Mouse (Mus musculus) heart, embryonic 14.5 days (tissue): ENCODE results near the gene Oasl1. TPM values are rescaled to one million over a fixed set of nuclear protein-coding genes. Genes with fewer than 3 reads are reported as not detected.
A peak's percentile ranks its signal among the peaks of the same experiment; 100 is the strongest.

Experiments used
- ATAC-seq: fragments of 200-750 bp; cut with Nextera tagmentation; 2 replicates; pipeline ENCODE4 v1.8.0; 2017; ENCODE audit warnings: low read depth, moderate TSS enrichment; ENCODE audit not compliant: insufficient number of reproducible peaks, insufficient read depth, low FRiP score
- H3K27ac ChIP-seq, 2 experiments: fragments of 200-500 bp in 1 of 2; fragments of 300-500 bp in 1 of 2; sonication (generic) in 1 of 2; replicated peaks in 1 of 2; 2 replicates each; pipeline ENCODE4 v1.5.1; 2012 to 2014; ENCODE audit warnings: low read depth in 2 of 2, low read length in 2 of 2, control low read depth in 1 of 2, mild to moderate bottlenecking in 1 of 2, mixed read lengths in 1 of 2; ENCODE audit not compliant: control insufficient read depth in 1 of 2, insufficient read depth in 1 of 2
- H3K27me3 ChIP-seq: fragments of 300-500 bp; sonication (generic); 2 replicates; pipeline ENCODE4 v1.6.1; 2014; ENCODE audit warnings: mild to moderate bottlenecking, low read length, control low read depth; ENCODE audit not compliant: control insufficient read depth, insufficient read depth
- H3K36me3 ChIP-seq: fragments of 300-500 bp; sonication (generic); 2 replicates; pipeline ENCODE4 v1.6.1; 2014; ENCODE audit warnings: mild to moderate bottlenecking, control low read depth, low read length, mixed read lengths; ENCODE audit not compliant: control insufficient read depth, insufficient read depth
- H3K4me1 ChIP-seq, 2 experiments: fragments of 200-500 bp in 1 of 2; fragments of 300-500 bp in 1 of 2; sonication (generic) in 1 of 2; 2 replicates each; pipeline ENCODE4 v1.6.1; 2012 to 2014; ENCODE audit warnings: low read length in 2 of 2, control low read depth in 1 of 2, mixed read lengths in 1 of 2; ENCODE audit not compliant: control insufficient read depth in 2 of 2, insufficient read depth in 2 of 2
- H3K4me2 ChIP-seq: fragments of 300-500 bp; sonication (generic); 2 replicates; pipeline ENCODE4 v1.6.1; 2014; ENCODE audit warnings: mild to moderate bottlenecking, low read length
- H3K4me3 ChIP-seq, 2 experiments: fragments of 200-500 bp in 1 of 2; fragments of 300-500 bp in 1 of 2; sonication (generic) in 1 of 2; 2 replicates each; pipeline ENCODE4 v1.5.1; 2012 to 2014; ENCODE audit warnings: low read length in 2 of 2, mild to moderate bottlenecking in 2 of 2, control low read depth in 1 of 2, low read depth in 1 of 2, moderate library complexity in 1 of 2; ENCODE audit not compliant: control insufficient read depth in 1 of 2, insufficient read depth in 1 of 2
- H3K9ac ChIP-seq: fragments of 300-500 bp; sonication (generic); 2 replicates; pipeline ENCODE4 v1.6.1; 2014; ENCODE audit warnings: mild to moderate bottlenecking, low read length
- H3K9me3 ChIP-seq: fragments of 300-500 bp; sonication (generic); 2 replicates; pipeline ENCODE4 v1.6.1; 2016; ENCODE audit warnings: low read length, control low read depth; ENCODE audit not compliant: control insufficient read depth
- WGBS: fragments of 180-500 bp; shearing (Covaris S2); extraction: QIAGEN DNeasy Blood & Tissue Kit; methylation state at CpG from one replicate; pipeline ENCODE4 v1.1.7; 2014; 5-methylcytosine and 5-hydroxymethylcytosine counted together
- polyA plus RNA-seq: library from polyadenylated mRNA; unstranded; fragments of >200 nt; fragmentation: Nextera tagmentation; extraction: Ambion mirVana; gene quantifications from 2 replicates; pipeline ENCODE4 v1.2.1, GENCODE M21; 2014

Gene Oasl1
- polyA plus RNA-seq, 1 experiment from 2014 or later, result 0.45 TPM

DNA sequence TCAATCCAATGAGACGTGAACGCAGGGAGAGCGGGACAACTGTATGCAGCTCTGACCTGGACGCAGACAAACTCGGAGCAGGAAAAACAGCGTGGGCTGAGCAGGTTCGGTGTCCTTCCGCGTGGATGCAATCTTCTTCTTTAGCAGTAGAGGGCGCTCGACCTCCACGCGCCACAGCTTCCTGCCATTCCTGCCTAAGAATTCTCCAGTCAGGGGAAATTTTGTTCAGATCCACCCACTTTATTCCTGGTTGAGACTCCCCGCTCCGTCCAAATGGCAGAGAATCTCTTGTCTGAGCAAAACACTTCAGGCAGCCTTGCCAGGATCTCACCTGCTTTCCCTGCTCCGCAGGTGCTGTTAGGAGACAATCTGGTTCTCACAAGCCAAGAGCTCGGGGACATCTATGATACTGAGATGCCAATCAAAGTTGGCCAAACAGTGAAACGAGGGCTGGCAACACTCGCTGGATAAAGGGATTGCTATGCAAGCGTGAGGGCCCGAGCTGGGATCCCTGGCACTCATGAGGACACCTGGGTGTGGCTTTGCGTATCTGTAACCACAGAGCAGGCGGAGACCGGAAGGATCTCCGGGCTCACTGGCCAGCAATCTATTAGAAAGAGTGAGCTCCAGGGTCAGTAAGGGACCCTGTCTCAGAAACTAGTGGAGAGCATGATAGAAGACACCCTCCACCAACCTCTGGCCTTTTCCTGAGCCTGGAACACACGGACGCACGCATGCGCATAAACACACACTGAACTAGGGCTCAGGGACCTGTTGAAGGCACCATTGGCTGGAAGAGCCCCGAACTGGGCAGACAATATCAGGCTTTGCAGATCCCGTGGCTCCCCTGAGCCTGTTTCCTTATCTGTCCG is 56.4 kb downstream of the Oasl1 start:
- WGBS, result 3% methylated on average over 32 of the region's 32 CpGs
- no peaks in the 10 kb centered on the region for H3K27me3 ChIP-seq
- H3K9me3 ChIP-seq, result no peaks in the 10 kb centered on the region
- ATAC-seq, result peak; percentile 52; the same call in 1 of the 2 replicates
- peak overlapping the region; percentile 48 for H3K9ac ChIP-seq
- H3K36me3 ChIP-seq, result no peaks in the 10 kb centered on the region
- H3K4me2 ChIP-seq, result peak overlapping the region; percentile 91
- H3K4me3 ChIP-seq, result peak overlapping the region; percentile 43 to 44
- H3K4me1 ChIP-seq, result peaks cover 5 to 10% of the 10 kb centered on the region in 2 experiments; a peak in 3 of 4 replicates
- H3K27ac ChIP-seq, result no peak overlapping the region

DNA sequence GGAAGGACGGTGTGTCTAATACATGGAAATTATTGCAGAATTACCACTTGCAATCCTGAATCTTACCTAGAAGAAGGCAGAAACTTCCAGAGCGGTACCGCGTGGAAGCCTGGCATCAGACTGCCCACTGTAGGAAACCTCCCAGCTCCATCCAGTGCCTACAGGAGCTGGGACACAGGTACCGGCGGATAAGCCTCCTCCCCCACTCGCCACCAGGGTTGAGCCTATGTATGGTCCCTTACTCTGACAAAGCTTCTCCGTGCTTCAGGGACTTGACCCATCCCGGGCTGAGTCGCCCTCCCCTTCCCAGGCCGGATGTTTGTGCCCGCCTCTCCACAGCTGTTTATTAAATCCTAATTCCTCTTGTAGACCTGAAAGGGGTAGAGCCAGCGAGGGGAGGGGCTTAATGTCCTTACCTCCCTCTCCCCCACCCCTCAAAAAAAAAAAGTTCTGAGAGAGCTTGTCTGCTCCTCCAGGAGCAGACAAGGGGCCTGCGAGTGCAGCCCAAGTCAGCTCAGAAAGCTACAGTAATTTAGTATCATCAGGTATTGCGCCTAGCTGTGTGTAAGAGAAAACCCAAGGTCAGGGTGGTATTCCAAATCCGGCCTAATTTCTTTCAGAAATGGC is 57.2 kb downstream of the Oasl1 start:
- H3K36me3 ChIP-seq, result no peaks in the 10 kb centered on the region
- peak overlapping the region; percentile 48 for H3K9ac ChIP-seq
- peaks cover 5 to 10% of the 10 kb centered on the region in 2 experiments; a peak in 3 of 4 replicates for H3K4me1 ChIP-seq
- H3K4me3 ChIP-seq, result peak overlapping the region; percentile 43 to 44
- H3K27me3 ChIP-seq, result no peaks in the 10 kb centered on the region
- no peak overlapping the region for H3K27ac ChIP-seq
- H3K4me2 ChIP-seq, result peak overlapping the region; percentile 91
- H3K9me3 ChIP-seq, result no peaks in the 10 kb centered on the region
- 22% methylated on average over 16 of the region's 16 CpGs for WGBS
- ATAC-seq, result no peak

DNA sequence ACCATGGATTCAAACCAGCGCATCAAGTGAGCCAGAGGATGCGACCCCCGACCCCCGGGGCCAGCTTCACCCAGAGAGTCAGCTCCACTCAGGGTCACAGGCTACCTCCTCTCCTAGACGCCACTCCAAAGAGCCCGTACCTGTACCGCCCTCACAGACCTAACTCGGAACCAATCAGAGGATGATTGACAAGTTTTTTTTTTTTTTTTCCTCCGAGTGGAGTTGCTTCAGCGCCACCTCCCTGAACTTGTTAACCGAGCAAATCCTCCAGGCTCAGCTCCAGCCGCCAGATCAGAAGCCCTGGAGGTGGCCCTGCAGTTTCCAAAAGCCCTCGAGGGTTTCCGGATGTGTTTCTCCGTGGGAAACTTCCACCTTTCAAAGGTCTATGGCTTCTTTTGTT is 59.0 kb downstream of the Oasl1 start:
- Histone ChIP-seq H3K9ac (no peak overlapping the region), H3K9me3 (no peaks in the 10 kb centered on the region), H3K27me3 (no peaks in the 10 kb centered on the region), H3K4me3 (no peak overlapping the region), H3K36me3 (no peaks in the 10 kb centered on the region), H3K4me1 (peaks cover 5 to 10% of the 10 kb centered on the region in 2 experiments; a peak in 3 of 4 replicates), H3K27ac (no peak overlapping the region), H3K4me2 (no peak overlapping the region)
- 45% methylated on average over 15 of the region's 15 CpGs for WGBS
- ATAC-seq, result no peak

DNA sequence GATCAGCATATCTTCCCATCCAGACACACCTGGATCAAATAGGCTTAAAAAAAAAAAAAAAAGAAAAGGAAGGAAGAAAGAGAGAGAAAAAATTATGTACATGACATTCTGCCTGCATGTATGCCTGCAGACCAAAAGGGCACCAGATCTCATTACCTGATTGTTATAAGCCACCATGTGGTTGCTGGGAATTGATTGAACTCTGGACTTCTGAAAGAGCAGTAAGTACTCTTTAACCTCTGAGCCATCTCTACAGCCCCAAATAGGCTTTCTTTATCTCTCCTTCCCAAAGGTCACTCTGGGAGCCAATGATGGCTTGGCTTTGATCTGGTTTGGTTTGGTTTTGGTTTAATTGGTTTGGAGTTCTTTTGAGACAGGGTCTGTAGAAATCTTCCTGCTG is 62.0 kb downstream of the Oasl1 start:
- no peak overlapping the region for H3K9ac ChIP-seq
- no peak overlapping the region for H3K4me3 ChIP-seq
- no peaks in the 10 kb centered on the region for H3K9me3 ChIP-seq
- no peak overlapping the region for H3K4me2 ChIP-seq
- no peak overlapping the region for H3K27ac ChIP-seq
- ATAC-seq, result no peak
- peaks cover 3 to 5% of the 10 kb centered on the region in 2 experiments; a peak in 3 of 4 replicates for H3K4me1 ChIP-seq
- H3K27me3 ChIP-seq, result no peaks in the 10 kb centered on the region
- no peaks in the 10 kb centered on the region for H3K36me3 ChIP-seq

Other genes with a start within 250 kb of the Oasl1 start
- gene Gltp, start 232.3 kb upstream of the Oasl1 start, polyA plus RNA-seq, result 39.1 and 40.6 TPM in 2 replicates
- 6.8 and 8.0 TPM in 2 replicates for gene Tchp, start 215.5 kb upstream of the Oasl1 start, polyA plus RNA-seq
- gene Ankrd13a, start 148.6 kb upstream of the Oasl1 start, polyA plus RNA-seq, result 41.2 and 42.3 TPM in 2 replicates
- gene Git2, start 147.7 kb upstream of the Oasl1 start, polyA plus RNA-seq, result 32.6 TPM in 2 replicates
- gene 1500011B03Rik, start 99.8 kb upstream of the Oasl1 start, polyA plus RNA-seq, result 52.5 and 58.7 TPM in 2 replicates
- not detected in 2 replicates for gene 4930519G04Rik, start 69.6 kb upstream of the Oasl1 start, polyA plus RNA-seq
- gene Gm9936, start 64.6 kb upstream of the Oasl1 start, polyA plus RNA-seq, result not detected in 2 replicates
- 5.3 and 6.5 TPM in 2 replicates for gene Oasl2, start 26.3 kb upstream of the Oasl1 start, polyA plus RNA-seq
- 38.5 and 38.8 TPM in 2 replicates for gene 2210016L21Rik, start 18.9 kb downstream of the Oasl1 start, polyA plus RNA-seq
- gene Hnf1a, start 47.9 kb downstream of the Oasl1 start, polyA plus RNA-seq, result not detected in 2 replicates
- 35.1 and 39.9 TPM in 2 replicates for gene Sppl3, start 87.9 kb downstream of the Oasl1 start, polyA plus RNA-seq
- 20.6 and 31.5 TPM in 2 replicates for gene Gm10401, start 175.1 kb downstream of the Oasl1 start, polyA plus RNA-seq
- gene Acads, start 196.1 kb downstream of the Oasl1 start, polyA plus RNA-seq, result 58.9 and 89.5 TPM in 2 replicates
- gene Unc119b, start 211.7 kb downstream of the Oasl1 start, polyA plus RNA-seq, result 17.5 and 20.5 TPM in 2 replicates
- 53.6 and 57.8 TPM in 2 replicates for gene Mlec, start 234.9 kb downstream of the Oasl1 start, polyA plus RNA-seq